Mouse (Mus musculus): Measurements from ENCODE around the gene Hacd3.
"Not testable (repeated sequence)": the region's sequence is repeated elsewhere in the genome, so short reads cannot be mapped to it uniquely, and the experiment has no call there.

The Hacd3 gene

GRCm38 (mm10) chr9:65020991-65021886 is at the start of gene Hacd3:
Gene Hacd3 (minus strand): TSS chr9:65021693.
- DNase-seq (ENCODE audit: low spot score), result peak; percentile 95

DNA sequence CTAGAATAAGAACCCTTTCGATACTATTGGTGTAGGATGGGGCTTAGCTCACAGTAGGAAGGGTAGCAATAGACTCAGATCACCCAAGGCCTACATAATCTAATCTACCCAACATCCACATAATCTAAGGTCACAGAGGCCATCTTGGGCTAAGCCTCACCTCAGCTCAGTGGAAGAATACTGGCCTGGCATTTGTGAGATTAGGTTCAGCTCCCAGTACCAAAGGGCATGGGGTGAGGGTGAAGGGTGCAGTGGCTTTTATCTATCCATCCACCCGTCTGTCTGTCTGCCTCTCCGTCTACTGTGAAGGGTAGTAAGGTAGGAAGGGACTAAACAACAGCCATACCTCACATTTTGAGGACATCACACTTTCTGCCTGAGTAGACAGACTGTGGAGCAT is 49.1 kb upstream of the Hacd3 start:
- DNase-seq (ENCODE audit: low spot score), result no peak

- DNase-seq (ENCODE audit: low spot score), result no peak
These were observed 42.8 kb upstream of the Hacd3 start for GRCm38 (mm10) chr9:65064251-65064650.

- no peak for DNase-seq (ENCODE audit: low spot score)
These were observed 29.5 kb upstream of the Hacd3 start for GRCm38 (mm10) chr9:65050981-65051380.

DNA sequence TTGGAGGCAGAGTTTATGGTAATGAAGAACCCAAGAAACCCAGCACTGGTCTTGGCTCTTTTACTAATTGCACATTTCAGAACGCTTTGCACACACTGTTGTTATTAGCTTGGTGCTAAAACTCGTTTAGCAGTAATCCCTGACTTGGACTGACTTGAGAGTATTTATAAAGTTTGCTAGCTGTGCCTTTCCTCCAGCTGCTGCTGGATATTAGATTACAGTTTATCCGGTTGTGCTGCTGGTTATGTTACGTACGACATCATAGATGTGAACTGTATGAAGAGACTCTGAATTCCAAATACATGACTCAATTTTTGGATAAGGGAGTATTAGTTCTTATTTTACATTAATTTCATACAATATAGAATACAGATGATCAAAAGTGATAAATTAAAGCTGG is 27.9 kb upstream of the Hacd3 start:
- DNase-seq (ENCODE audit: low spot score), result no peak

- no peak for DNase-seq (ENCODE audit: low spot score)
These were observed 25.5 kb upstream of the Hacd3 start for GRCm38 (mm10) chr9:65046993-65047392.

GRCm38 (mm10) chr9:65041430-65041829 is 19.9 kb upstream of the Hacd3 start:
- DNase-seq (ENCODE audit: low spot score), result peak; percentile 12

- DNase-seq (ENCODE audit: low spot score), result no peak
These were observed 15.4 kb upstream of the Hacd3 start for GRCm38 (mm10) chr9:65036861-65037260.

GRCm38 (mm10) chr9:65036456-65036855 is 15.0 kb upstream of the Hacd3 start:
- DNase-seq (ENCODE audit: low spot score), result no peak

DNA sequence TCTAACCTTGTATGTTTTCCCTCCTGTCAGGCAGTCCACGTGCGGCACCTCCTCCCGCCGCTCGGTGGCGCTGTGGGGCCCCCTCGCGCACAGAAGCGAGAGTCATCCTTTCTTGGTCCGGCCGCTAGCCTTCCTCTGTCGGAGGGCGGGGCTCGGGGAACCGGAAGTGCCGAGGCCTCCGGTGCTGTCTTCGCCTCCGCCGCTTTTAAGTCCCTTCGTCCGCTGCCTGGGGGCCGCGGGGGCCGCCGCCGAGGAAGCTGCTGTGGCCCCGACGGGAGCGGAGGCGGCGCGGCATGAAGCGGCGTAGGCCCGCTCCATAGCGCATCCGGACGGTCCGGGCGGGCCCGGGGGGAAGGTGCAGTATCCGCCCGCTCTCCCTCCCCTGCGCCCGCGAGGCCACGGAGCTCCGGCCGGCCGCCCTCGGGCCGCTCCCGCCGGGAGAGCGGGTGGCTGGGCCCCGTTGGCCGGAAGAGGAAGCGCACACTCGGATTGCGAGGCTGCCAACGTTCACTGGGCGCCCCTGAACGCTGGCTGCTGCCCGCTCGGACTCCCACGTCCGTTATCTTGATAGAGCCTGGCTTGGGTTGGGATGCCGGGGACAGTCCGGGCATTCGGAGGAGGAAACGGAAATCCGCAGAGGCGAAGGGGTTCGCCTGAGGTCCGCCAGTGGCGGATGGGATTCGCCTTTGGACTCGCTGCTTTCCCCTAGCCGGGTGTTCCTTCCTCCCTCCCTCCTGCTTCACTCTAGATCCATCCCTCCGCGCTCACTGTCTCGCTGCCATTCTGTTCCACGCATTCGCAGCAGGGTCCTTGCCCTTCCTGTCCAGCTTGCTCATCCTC is 11.0 kb upstream of the Hacd3 start, which contains the start of gene Dpp8:
Gene Dpp8, plus strand, starts transcription at position 146 of the 840 bp plus-strand sequence.
- peak; percentile 94 for DNase-seq (ENCODE audit: low spot score)

DNA sequence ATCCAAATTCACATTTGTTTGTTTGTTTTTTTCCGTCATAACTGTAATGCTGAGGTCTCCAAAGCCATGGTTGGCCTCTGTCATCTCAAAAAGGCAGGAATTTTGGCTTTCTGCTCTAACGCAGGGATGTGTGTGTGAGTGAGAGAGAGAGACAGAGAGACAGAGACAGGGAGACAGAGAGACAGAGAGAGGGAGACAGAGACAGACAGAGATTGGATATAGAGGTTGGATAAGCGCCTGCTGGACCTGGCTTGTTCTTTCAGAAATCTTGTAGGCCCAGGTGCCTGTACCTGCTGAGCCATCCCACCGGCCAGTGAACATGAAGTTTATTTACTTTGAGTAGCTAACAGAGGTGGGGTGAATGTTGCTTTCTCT is 10.4 kb upstream of the Hacd3 start:
- no peak for DNase-seq (ENCODE audit: low spot score)

DNA sequence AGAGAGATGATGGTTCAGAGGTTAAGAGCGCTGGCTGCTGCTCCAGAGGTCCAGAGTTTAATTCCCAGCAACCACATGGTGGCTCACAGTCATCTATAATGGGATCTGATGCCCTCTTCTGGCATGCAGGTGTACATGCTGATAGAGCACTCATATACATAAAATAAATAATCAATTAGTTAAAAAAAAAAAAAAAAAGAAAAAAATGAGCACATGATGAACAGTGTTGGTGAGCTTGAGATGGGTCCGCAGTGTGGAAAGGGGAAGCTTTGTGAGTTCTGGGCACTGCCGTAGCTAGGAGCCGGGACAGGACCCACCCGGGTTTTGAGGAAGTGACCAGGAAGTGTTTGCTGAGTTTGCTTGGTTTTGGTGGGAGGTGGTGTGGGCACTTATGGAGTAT is 9.9 kb upstream of the Hacd3 start:
- not testable (repeated sequence) for DNase-seq (ENCODE audit: low spot score)

GRCm38 (mm10) chr9:65028313-65028712 is 6.8 kb upstream of the Hacd3 start:
- no peak for DNase-seq (ENCODE audit: low spot score)

GRCm38 (mm10) chr9:65027241-65027640 is 5.7 kb upstream of the Hacd3 start:
- no peak for DNase-seq (ENCODE audit: low spot score)

GRCm38 (mm10) chr9:65023447-65023846 is 2.0 kb upstream of the Hacd3 start:
- no peak for DNase-seq (ENCODE audit: low spot score)

GRCm38 (mm10) chr9:65022580-65023135 is 1.2 kb upstream of the Hacd3 start:
- DNase-seq (ENCODE audit: low spot score), result peak; percentile 10

- no peak for DNase-seq (ENCODE audit: low spot score)
These were observed 540 bp upstream of the Hacd3 start for GRCm38 (mm10) chr9:65021887-65022579.

- no peak for DNase-seq (ENCODE audit: low spot score)
These were observed 1.4 kb downstream of the Hacd3 start for GRCm38 (mm10) chr9:65020128-65020527.

DNA sequence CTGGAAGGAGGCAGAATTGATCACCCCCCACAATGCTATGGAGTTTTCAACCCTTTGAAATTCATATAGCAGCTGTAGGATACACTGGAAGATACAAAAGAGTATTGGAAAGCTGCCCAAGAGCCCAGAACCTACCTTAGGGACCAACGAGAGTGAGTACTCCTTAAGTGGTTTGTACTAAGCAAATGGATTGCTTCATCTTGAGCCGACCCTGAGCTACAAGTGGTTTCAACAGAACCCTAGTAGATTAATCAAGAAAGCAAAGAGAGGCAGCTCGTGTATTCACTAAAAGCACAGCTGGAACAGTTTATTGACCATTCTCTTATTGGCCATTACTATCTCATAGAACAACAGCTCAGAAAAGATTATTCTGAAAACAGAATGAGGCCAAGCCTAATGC is 2.3 kb downstream of the Hacd3 start:
- no peak for DNase-seq (ENCODE audit: low spot score)

GRCm38 (mm10) chr9:65018588-65019121 is 2.8 kb downstream of the Hacd3 start:
- DNase-seq (ENCODE audit: low spot score), result no peak

DNA sequence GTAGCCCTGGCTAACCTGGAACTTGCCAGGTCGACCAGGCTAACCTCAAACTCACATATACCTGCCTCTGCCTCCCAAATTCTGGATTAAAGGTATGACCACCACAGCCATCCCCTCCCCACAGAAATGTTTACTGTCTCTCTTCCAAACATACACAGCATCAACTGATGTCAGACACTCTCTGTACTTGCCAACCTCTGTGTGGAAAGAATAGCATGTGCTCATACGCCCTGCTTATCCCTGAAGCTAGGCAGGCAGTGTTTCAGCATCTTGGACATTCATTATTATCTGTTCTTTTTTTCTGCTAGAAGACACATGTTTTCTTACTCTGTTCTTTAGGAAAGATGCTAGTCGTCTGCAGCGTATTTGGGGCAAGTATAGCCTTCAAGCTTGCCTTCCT is 3.6 kb downstream of the Hacd3 start:
- no peak for DNase-seq (ENCODE audit: low spot score)

All from embryo, embryonic 10.5 days (tissue).